Mouse (Mus musculus): ENCODE results near the gene Dpep1.

GRCm38 (mm10) chr8:123150737-123151171, 35.3 kb upstream of the Dpep1 start:
- TF ChIP-seq CTCF (IDR thresholded peaks at IDR 0.05; ENCODE audit: extremely low read depth, insufficient read length, insufficient replicate concordance, low read depth, low read length) (no peak), POLR2A (IDR thresholded peaks at IDR 0.05; ENCODE audit: low read depth, low read length) (no peak)
